Mouse (Mus musculus): ENCODE measurements around the gene Kdm8. TPM values are rescaled to one million over a fixed set of nuclear protein-coding genes. Genes with fewer than 3 reads are reported as not detected.

Gene Kdm8
- total and polyA plus RNA-seq, 2 experiments from 2014 or later: 2.6 to 5.4 TPM

- peak; percentile 14; the same call in 1 of the 2 replicates for ATAC-seq (ENCODE audit: low FRiP score)
- 23% methylated on average over 10 of the region's 10 CpGs for WGBS
- peaks cover 13% of the 10 kb centered on the region; the same call in 1 of the 2 replicates for H3K4me1 ChIP-seq (ENCODE audit: insufficient read depth, low read length)
- H3K9ac ChIP-seq (replicated peaks; ENCODE audit: low read length, poor library complexity, severe bottlenecking): peak overlapping the region; percentile 67
- DNase-seq (ENCODE audit: low spot score): no peak
- peak overlapping the region; percentile 84 for H3K4me2 ChIP-seq (ENCODE audit: low read depth, low read length, poor library complexity, severe bottlenecking)
- no peaks in the 10 kb centered on the region for H3K36me3 ChIP-seq (ENCODE audit: insufficient read depth, low read length)
- no peak for TF ChIP-seq CTCF (IDR thresholded peaks at IDR 0.05)
- H3K4me3 ChIP-seq (ENCODE audit: low read depth, low read length): peak overlapping the region; percentile 55
- H3K27me3 ChIP-seq (ENCODE audit: insufficient read depth, low read length): no peaks in the 10 kb centered on the region
- H3K27ac ChIP-seq (ENCODE audit: low read depth, low read length): peak overlapping the region; percentile 99
- H3K9me3 ChIP-seq (ENCODE audit: low read length): 0 out of 2 replicates have a peak, but pooled peaks cover 3% of the 10 kb centered on the region
Observed at GRCm38 (mm10) chr7:125444076-125444463, 406 bp upstream of the Kdm8 start.

GRCm38 (mm10) chr7:125450678-125451077 lies 6.2 kb downstream of the Kdm8 start:
- 82% methylated on average over 1 of the region's 1 CpGs for WGBS
- no peak for TF ChIP-seq CTCF (IDR thresholded peaks at IDR 0.05)
- Histone ChIP-seq H3K36me3 (ENCODE audit: insufficient read depth, low read length) (no peaks in the 10 kb centered on the region), H3K9ac (replicated peaks; ENCODE audit: low read length, poor library complexity, severe bottlenecking) (no peak overlapping the region), H3K9me3 (ENCODE audit: low read length) (no peaks in the 10 kb centered on the region), H3K27ac (ENCODE audit: low read depth, low read length) (no peak overlapping the region), H3K27me3 (ENCODE audit: insufficient read depth, low read length) (no peaks in the 10 kb centered on the region), H3K4me1 (ENCODE audit: insufficient read depth, low read length) (0 out of 2 replicates have a peak, but pooled peaks cover under 1% of the 10 kb centered on the region), H3K4me3 (ENCODE audit: low read depth, low read length) (no peak overlapping the region), H3K4me2 (ENCODE audit: low read depth, low read length, poor library complexity, severe bottlenecking) (no peak overlapping the region)
- no peak for ATAC-seq (ENCODE audit: low FRiP score)
- no peak for DNase-seq (ENCODE audit: low spot score)

- Histone ChIP-seq H3K9me3 (ENCODE audit: low read length) (no peaks in the 10 kb centered on the region), H3K4me2 (ENCODE audit: low read depth, low read length, poor library complexity, severe bottlenecking) (no peak overlapping the region), H3K27me3 (ENCODE audit: insufficient read depth, low read length) (no peaks in the 10 kb centered on the region), H3K27ac (ENCODE audit: low read depth, low read length) (no peak overlapping the region), H3K36me3 (ENCODE audit: insufficient read depth, low read length) (no peaks in the 10 kb centered on the region), H3K9ac (replicated peaks; ENCODE audit: low read length, poor library complexity, severe bottlenecking) (no peak overlapping the region), H3K4me1 (ENCODE audit: insufficient read depth, low read length) (no peaks in the 10 kb centered on the region), H3K4me3 (ENCODE audit: low read depth, low read length) (no peak overlapping the region)
- ATAC-seq (ENCODE audit: low FRiP score) (no peak), DNase-seq (ENCODE audit: low spot score) (no peak)
- TF ChIP-seq CTCF (IDR thresholded peaks at IDR 0.05): no peak
- WGBS: 94% methylated on average over 2 of the region's 2 CpGs
Observed at GRCm38 (mm10) chr7:125451078-125451477, 6.6 kb downstream of the Kdm8 start.

- Histone ChIP-seq H3K36me3 (ENCODE audit: insufficient read depth, low read length) (no peaks in the 10 kb centered on the region; the same call in 1 of the 2 replicates), H3K27me3 (ENCODE audit: insufficient read depth, low read length) (no peaks in the 10 kb centered on the region), H3K9me3 (ENCODE audit: low read length) (no peaks in the 10 kb centered on the region), H3K4me2 (ENCODE audit: low read depth, low read length, poor library complexity, severe bottlenecking) (no peak overlapping the region), H3K27ac (ENCODE audit: low read depth, low read length) (no peak overlapping the region), H3K4me3 (ENCODE audit: low read depth, low read length) (no peak overlapping the region), H3K4me1 (ENCODE audit: insufficient read depth, low read length) (no peaks in the 10 kb centered on the region), H3K9ac (replicated peaks; ENCODE audit: low read length, poor library complexity, severe bottlenecking) (no peak overlapping the region)
- DNase-seq (ENCODE audit: low spot score) (peak; percentile 31), ATAC-seq (ENCODE audit: low FRiP score) (no peak)
- no peak for TF ChIP-seq CTCF (IDR thresholded peaks at IDR 0.05)
- 92% methylated on average over 4 of the region's 4 CpGs for WGBS
Observed at GRCm38 (mm10) chr7:125453671-125454070, 9.2 kb downstream of the Kdm8 start.

- WGBS: 49% methylated on average over 2 of the region's 2 CpGs
- Histone ChIP-seq H3K4me3 (ENCODE audit: low read depth, low read length) (no peak overlapping the region), H3K27me3 (ENCODE audit: insufficient read depth, low read length) (no peaks in the 10 kb centered on the region), H3K36me3 (ENCODE audit: insufficient read depth, low read length) (peaks cover 14% of the 10 kb centered on the region), H3K27ac (ENCODE audit: low read depth, low read length) (no peak overlapping the region), H3K4me1 (ENCODE audit: insufficient read depth, low read length) (no peaks in the 10 kb centered on the region), H3K4me2 (ENCODE audit: low read depth, low read length, poor library complexity, severe bottlenecking) (no peak overlapping the region), H3K9ac (replicated peaks; ENCODE audit: low read length, poor library complexity, severe bottlenecking) (no peak overlapping the region), H3K9me3 (ENCODE audit: low read length) (no peaks in the 10 kb centered on the region)
- DNase-seq (ENCODE audit: low spot score): no peak
- ATAC-seq (ENCODE audit: low FRiP score): no peak
- TF ChIP-seq CTCF (IDR thresholded peaks at IDR 0.05): no peak
Observed at GRCm38 (mm10) chr7:125462200-125462599, 17.7 kb downstream of the Kdm8 start.

GRCm38 (mm10) chr7:125469937-125470336 lies 25.5 kb downstream of the Kdm8 start:
- H3K4me2 ChIP-seq (ENCODE audit: low read depth, low read length, poor library complexity, severe bottlenecking): no peak overlapping the region
- H3K9ac ChIP-seq (replicated peaks; ENCODE audit: low read length, poor library complexity, severe bottlenecking): no peak overlapping the region
- no peak overlapping the region for H3K4me3 ChIP-seq (ENCODE audit: low read depth, low read length)
- no peaks in the 10 kb centered on the region for H3K27me3 ChIP-seq (ENCODE audit: insufficient read depth, low read length)
- ATAC-seq (ENCODE audit: low FRiP score): no peak
- no peaks in the 10 kb centered on the region for H3K9me3 ChIP-seq (ENCODE audit: low read length)
- WGBS: 25% methylated on average over 5 of the region's 5 CpGs
- peaks cover 43% of the 10 kb centered on the region for H3K36me3 ChIP-seq (ENCODE audit: insufficient read depth, low read length)
- DNase-seq (ENCODE audit: low spot score): peak; percentile 77
- H3K27ac ChIP-seq (ENCODE audit: low read depth, low read length): no peak overlapping the region
- peak; percentile 93 for TF ChIP-seq CTCF (IDR thresholded peaks at IDR 0.05)
- H3K4me1 ChIP-seq (ENCODE audit: insufficient read depth, low read length): no peaks in the 10 kb centered on the region
